Mouse (Mus musculus) cerebellum, postnatal 10 days (tissue): ENCODE measurements around the gene Rpl35.
"Not testable (repeated sequence)": the region's sequence is repeated elsewhere in the genome, so short reads cannot be mapped to it uniquely, and the experiment has no call there.

Source experiments
- DNase-seq, 2 experiments: peaks; one replicate each; pipeline ENCODE4 v3.0.0; 2021; ENCODE audit warnings: mixed read lengths in 2 of 2

Gene Rpl35

DNA sequence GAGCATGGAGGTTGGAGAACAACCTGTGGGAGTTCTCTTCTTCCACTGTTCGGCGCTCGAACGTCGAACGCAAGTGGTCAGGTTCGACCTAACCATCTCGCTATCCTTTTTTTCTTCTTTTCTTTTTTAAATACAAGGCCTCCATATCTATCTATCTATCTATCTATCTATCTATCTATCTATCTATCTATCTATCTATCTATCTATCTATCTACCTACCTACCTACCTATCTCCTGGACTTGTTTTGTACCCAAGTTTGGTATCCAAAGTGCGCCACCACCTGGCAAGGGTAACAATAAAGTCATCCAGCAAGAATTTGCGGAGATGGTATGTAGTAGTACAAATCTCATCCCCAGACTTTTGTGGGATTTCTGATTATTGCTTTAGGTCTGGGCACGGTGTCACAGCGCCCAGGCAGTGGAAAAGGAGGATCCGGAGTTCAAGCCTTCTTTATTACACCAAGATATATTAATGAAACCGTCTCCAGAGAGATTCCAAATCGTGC, at the start of gene Rpl35:
TSS of gene Rpl35 (minus strand) at position 51 of the 506 bp plus-strand sequence.
- peak in 1 of 2 experiments; percentile 46 for DNase-seq

DNA sequence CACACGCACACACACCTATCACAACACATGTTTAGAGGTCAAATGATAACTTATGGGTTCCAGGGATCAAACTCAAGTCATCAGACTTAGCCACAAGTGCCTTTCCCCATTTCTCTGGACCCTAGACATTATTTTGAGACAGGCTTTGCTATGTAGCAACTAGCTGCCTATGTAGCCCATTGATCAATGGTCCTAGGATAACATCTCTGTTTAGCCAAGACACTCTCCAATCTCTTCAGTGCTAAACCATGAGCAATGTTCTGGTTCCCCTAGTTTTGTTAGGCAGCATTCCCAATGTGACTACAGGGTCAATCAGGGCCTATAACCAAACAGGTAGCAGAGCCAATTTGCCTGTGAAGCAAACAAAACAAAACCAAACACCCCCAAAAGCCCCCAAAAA, 43.1 kb upstream of the Rpl35 start:
- no peak for DNase-seq

GRCm38 (mm10) chr2:39040215-39040614, 34.8 kb upstream of the Rpl35 start:
- DNase-seq = no peak

DNA sequence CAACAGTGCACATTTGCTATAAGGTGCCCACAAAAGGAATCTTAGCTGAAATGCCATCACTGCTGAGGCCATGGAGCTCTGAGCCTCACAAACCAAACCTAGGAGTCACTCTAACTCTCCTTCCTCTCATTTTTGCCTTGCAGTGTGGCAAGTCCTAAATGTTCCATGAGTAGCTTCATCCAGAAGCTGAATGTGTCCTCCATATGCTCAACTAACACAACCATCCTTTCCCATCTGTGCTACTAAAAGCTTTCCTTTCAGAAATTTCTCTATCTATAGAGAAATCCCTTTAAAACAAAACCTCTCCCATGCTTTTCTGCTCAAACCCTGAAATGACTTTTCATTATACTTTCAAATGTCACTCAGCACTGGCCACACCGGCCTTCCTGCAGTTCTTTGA, 26.2 kb upstream of the Rpl35 start:
- no peak for DNase-seq

DNA sequence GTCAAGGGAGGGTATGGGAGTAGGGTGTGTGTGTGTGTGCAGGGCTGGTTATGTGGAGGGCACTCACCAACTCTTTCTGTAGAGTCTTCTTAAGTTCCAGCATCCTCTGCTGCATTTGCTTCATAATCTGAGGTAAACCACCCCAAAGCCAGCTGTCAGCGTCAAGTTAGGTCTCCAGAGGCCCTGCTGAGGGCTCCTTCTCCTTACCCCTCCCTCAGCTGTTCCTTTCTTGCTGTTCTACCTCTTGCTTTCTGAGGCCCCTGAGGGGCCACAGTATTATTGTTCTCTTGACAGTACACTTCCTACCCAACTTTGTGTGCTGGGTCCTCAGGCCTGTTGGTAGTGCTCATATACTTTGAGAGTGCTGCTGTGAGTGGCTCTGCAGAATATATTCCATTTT, 14.6 kb upstream of the Rpl35 start:
- no peak for DNase-seq

DNA sequence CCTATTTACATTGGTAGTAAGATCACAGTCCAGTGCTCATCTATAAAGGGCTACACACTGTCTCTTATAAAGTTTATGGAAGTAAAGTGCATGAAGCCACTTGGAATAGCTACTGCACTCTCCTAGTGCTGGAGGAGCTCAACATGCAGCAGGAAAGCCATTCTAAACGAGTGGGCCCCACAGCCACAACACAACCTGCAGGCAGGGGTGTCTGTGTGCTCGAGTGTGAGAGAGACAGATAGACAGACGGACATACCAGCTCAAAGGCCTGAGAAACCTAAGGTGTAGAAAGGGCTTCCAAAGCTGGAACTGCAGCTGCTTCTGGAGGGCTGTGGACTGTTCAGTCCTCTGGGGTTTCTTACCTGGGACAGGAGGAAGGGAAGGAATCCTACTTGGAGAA, 11.2 kb upstream of the Rpl35 start:
- DNase-seq = no peak

- DNase-seq = no peak
Measured at GRCm38 (mm10) chr2:39012768-39013279, 7.4 kb upstream of the Rpl35 start.

- no peak for DNase-seq
Measured at GRCm38 (mm10) chr2:39011971-39012370, 6.5 kb upstream of the Rpl35 start.

DNA sequence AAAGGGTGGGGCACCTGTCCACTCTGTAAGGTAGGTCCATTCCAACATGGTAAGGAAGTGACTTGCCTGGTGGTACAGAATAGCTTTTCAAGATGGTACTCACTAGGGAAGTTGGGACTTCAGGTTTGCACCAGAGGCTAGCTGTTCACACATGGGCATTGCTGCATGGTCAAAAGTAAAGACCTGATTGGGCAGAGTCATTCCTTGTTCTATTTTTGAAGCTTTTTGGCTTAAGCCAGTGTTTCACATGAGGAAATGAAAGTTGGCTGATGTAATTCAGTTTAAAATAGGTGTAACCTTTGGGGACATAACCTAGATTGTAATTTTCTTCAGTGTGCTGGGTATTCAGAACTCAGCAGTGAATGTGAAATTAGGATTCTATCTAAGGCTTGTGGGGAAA, 5.8 kb upstream of the Rpl35 start:
- DNase-seq = no peak

DNA sequence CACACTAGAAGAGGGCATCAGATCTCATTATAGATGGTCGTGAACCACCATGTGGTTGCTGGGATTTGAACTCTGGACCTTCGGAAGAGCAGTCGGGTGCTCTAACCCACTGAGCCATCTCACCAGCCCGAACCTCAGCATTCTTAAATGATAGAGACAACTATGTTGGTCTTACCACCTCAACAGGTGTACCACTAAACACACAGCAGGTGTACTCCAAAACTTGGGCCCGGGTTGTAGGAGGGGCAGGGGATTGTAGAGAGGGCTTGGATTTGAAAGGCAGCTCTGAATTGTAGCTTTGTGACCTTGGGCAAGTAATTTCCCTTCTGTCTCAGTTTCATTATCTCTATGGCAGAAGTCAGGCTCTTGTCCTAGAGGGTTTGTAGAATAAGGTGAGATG, 4.7 kb upstream of the Rpl35 start:
- DNase-seq = not testable (repeated sequence)

GRCm38 (mm10) chr2:39008954-39009365, 3.5 kb upstream of the Rpl35 start:
- peak; percentile 39 to 50 for DNase-seq

- no peak for DNase-seq
Measured at GRCm38 (mm10) chr2:39008350-39008851, 3.0 kb upstream of the Rpl35 start.

DNA sequence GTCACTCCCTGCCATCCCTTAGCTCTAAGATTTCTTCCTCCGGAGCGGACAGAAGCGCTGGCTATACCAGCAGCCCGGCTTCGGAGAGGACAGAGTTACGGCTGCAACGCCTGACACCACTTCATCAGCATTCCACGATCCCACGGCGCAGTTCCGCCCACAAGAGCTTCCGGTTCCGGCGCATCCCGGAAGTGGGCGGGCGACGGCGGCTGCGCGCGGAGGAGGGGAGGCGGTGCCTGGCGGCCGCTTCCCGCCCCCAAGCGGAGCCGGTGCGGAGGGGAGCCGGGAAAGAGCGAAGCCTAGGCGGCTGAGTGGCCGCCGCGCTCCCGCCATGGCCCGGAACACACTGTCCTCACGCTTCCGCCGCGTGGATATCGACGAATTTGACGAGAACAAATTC, 2.4 kb upstream of the Rpl35 start:
- peak; percentile 95 to 96 for DNase-seq

DNA sequence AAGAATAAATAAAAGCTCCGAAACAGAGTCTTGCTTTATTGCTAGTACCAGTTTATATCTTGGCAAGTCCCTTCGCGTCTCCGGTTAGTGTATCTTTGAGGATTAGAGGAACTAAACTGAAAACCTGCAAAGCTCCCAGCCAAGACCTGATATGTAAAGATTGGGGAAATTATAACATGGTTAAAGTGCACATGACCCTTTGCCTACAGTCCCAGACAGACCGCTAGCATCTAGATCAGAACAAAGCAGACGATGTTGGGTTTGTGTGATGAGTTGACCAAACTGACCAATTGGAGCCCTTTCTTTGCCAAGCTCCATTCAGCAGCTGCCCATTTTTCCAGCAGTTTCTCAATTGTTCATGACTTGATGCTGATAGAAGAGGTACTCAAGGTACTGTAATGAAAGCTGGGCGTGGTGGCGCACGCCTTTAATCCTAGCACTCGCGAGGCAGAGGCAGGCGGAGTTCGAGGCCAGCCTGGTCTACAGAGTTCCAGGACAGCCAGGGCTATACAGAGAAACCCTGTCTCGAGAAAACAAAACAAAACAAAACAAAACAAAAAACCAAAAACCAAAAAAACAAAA, 816 bp upstream of the Rpl35 start:
- no peak for DNase-seq

GRCm38 (mm10) chr2:39004880-39005435, 466 bp downstream of the Rpl35 start, which contains the start of gene Arpc5l:
Arpc5l (plus strand) TSS chr2:39005348.
- peak; percentile 96 for DNase-seq

GRCm38 (mm10) chr2:39004372-39004771, 1.1 kb downstream of the Rpl35 start:
- peak; percentile 34 to 50 for DNase-seq

DNA sequence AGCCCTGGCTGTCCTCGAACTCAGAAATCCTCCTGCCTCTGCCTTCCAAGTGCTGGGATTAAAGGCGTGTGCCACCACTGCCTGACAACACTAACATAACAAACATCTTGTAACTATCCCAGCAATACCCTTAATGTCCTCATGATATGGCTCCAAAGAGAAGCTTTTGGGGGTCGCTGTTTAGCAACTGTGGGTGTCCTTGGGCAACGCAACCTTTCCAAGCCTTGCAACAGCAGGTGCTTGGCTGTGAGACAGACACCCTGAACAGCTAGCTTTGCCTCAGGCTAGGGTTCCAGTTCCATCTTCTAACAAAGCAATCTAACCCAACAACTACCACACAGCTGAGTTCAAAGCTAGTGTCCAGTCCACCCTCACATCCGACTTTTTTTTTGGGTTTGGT, 1.9 kb downstream of the Rpl35 start:
- DNase-seq = no peak

GRCm38 (mm10) chr2:39003106-39003505, 2.3 kb downstream of the Rpl35 start:
- DNase-seq = no peak

GRCm38 (mm10) chr2:39001866-39002265, 3.6 kb downstream of the Rpl35 start:
- DNase-seq = no peak

DNA sequence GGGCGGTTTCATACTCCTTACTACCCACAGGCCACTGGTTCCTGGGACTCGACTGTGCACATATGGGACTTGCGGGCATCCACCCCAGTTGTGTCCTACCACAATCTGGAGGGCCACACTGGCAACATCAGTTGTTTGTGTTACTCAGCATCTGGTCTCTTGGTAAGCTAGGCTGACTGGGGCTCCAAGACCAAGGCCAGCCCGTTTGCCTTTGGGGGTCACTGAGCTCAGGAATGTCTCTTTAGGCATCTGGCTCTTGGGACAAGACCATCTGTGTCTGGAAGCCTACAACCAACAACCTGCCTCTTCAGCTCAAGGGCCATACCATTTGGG, 4.9 kb downstream of the Rpl35 start:
- no peak for DNase-seq

- DNase-seq = no peak
Measured at GRCm38 (mm10) chr2:38999910-39000586, 5.4 kb downstream of the Rpl35 start.

GRCm38 (mm10) chr2:38999381-38999780, 6.0 kb downstream of the Rpl35 start:
- DNase-seq = no peak

DNA sequence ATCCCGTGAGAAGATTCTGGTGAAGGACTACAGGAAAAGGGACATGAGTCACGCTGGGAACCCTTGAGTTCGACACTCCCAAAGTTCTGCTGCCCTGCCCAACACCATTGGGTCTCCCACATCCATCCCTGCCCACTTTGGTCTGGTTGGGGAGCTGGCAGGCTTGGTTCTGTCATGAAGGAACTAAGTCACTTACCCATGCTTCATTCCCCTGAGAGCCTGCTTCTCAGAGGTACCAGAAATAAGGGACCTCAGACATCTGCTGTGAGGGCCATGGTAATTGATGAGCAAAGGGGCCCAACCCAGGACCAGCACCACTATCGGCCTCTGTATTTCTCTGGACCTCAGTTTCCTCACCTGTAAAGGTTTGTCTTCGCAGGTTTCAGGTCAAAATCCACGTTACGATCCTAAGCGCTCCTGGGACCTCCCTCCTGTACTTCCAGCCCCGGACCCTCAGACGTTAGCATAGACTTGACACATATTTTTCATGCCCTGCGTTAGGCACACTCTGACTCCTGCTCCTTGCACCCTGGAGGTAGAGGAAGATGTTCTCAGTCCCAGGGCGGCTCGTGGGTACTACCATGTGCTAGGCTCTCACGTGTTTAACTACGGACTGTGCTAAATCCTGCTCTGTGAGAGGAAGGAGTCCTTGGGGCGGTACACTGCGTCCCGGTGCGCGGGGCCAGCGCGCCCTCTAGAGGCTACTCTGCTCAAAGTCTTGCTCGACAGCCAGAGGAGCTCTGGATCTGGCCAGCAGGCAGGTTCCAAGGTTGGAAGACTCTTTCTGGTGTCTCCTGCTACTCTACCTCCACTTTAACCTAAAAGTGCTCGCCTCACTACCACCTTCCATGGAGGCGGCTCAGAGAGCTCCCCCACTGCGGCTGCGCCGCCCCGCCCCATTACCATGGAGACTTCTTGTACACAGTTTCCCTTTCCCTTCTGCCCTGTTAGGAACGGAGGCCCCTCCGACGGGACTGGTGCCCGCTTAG, 7.7 kb downstream of the Rpl35 start, which contains the start of gene Wdr38:
TSS of gene Wdr38 (plus strand) at position 91 of the 989 bp plus-strand sequence.
- peak; percentile 95 to 96 for DNase-seq
